Mouse (Mus musculus): ENCODE data around the gene Gm4871.

DNA sequence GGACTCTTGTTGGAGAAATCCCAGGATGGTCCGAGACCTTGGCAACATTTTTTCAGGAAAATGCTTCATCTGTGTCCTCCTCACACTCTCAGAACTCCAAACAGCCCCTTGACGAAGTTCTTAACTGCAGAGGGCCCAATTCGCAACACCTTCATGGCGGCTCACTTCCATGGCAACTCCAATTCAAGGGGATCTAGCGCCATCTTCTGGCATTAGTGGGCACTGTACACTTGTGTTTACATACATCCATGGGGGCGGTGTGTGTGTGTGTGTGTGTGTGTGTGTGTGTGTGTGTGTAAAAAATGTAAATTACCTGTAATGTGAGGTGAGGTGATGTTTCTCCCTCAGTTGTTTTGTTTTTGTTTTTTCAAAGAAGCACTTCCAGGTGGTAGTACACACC lies 38.8 kb upstream of the Gm4871 start:
- TF ChIP-seq CTCF (IDR thresholded peaks at IDR 0.05; ENCODE audit: low read depth) (peak; percentile 63), EP300 (IDR thresholded peaks at IDR 0.05; ENCODE audit: low read depth) (no peak)

All from liver, embryonic 14.5 days (tissue).